Mouse (Mus musculus): Measurements from ENCODE around the gene Gm20388.
"Not testable (repeated sequence)": the region's sequence is repeated elsewhere in the genome, so short reads cannot be mapped to it uniquely, and the experiment has no call there.

DNA sequence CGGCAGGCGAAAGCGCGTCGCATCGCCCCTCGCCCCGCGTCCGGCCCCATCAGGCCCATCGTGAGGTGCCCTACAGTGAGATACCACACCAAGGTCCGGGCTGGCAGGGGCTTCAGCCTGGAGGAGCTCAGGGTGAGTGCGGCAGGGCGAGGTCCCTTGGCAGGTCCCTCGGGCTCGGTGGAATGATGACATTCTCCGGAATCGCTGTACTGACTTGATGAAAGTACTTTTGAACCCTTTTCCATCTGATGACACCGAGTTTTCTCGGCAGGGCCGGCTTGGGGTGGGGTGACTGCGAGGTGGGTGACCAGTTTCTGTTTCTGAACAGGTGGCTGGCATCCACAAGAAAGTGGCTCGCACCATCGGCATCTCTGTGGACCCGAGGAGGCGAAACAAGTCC, 3192.2 kb downstream of the Gm20388 start:
- TF ChIP-seq CTCF (conservative IDR thresholded peaks at IDR 0.05; ENCODE audit: insufficient read depth, insufficient read length, low read depth, low read length); POLR2A (IDR thresholded peaks at IDR 0.05; ENCODE audit: low read depth, low read length): not testable (repeated sequence)

Measured in kidney, adult 2 months (tissue).